Mouse (Mus musculus) lung, postnatal 25 days (tissue): ENCODE results near the gene Cxcl5.
"Not testable (repeated sequence)": the region's sequence is repeated elsewhere in the genome, so short reads cannot be mapped to it uniquely, and the experiment has no call there.

Experiments used
- DNase-seq: peaks from one replicate; pipeline ENCODE4 v3.0.0; 2022; ENCODE audit warnings: low spot score

The Cxcl5 gene

GRCm38 (mm10) chr5:90785659-90786588, 26.8 kb downstream of the Cxcl5 start, which contains the start of gene Cxcl3:
Gene Cxcl3 (plus strand): TSS chr5:90786103.
- peak; percentile 50 for DNase-seq

DNA sequence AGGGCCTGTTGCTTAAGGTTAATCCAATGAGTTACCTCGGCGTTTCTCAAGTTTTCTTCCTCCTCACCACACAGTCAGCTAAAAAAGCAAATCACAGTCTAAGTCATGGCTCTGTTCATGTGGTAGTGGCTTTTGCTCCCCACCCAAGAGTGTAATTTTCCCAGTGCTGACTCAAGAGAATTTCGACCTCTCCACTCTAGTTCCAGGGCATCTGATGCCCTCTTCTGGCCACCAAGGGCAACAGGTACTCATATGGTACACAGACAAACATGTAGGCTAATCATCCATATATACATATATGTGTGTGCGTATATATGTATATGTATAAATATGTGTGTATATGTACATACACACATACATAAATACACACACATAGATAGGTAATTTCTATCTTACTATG, 29.0 kb downstream of the Cxcl5 start:
- no peak for DNase-seq

DNA sequence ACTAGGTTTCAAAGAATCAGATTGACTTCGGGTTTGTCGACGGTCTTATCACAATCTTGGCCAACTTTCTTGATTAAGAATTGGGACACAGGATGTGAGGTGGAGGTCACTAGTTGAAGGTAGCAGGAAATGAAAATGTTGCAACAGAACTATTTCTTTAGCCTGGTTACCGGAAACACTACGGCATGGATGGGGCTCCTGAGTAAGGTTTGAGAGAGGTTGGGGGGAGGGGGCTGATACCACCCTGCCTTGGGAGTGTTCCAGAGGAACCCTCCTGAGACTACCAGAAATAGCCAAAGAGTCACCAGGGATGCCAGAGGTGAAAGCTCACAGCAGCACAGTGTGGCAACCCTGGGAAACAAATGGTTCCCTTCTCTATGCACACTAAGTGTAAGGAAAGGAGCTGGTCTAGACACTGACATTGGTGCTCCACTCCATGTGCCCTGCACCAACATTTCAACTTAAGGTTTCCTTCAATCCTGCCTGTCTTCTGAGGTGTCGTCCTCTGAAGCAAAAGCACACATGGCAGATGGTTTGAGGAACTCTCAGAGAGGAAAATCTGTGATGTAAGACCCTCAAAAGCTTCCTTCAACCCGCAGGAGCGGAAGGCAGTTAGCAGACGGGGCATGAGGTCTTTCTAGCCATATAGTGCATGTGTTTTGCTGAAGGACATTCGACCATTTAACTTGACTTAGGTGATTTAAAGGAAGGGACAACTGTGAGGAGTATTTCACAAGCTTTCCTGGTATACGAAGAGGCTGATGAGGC, 30.3 kb downstream of the Cxcl5 start:
- no peak for DNase-seq

GRCm38 (mm10) chr5:90790074-90790502, 30.9 kb downstream of the Cxcl5 start:
- peak; percentile 63 for DNase-seq

- DNase-seq = peak; percentile 76
Observed at GRCm38 (mm10) chr5:90794195-90794625, 35.0 kb downstream of the Cxcl5 start, which contains the start of gene Cxcl15. Gene Cxcl15 (plus strand): TSS chr5:90794534.

DNA sequence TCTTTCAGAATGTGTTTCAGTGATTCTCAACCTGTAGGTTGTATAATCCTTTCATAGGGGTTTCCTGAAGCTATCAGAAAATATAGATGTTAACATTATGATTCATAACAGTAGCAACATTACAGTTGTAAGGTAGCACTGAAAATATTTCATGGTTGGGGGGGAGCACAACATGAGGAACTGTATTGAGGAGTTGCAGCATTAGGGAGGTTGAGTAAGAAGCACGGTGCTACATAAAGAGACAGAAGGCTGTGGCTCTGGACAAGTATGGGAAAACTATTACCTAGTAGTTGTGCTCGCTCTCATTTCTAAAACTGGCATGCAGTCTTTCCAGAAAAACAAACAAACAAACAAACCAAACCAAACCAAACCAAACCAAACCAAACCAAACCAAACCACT, 36.2 kb downstream of the Cxcl5 start:
- not testable (repeated sequence) for DNase-seq

- DNase-seq = no peak
Observed at GRCm38 (mm10) chr5:90804574-90804973, 45.4 kb downstream of the Cxcl5 start.

GRCm38 (mm10) chr5:90806050-90806449, 46.9 kb downstream of the Cxcl5 start:
- no peak for DNase-seq

DNA sequence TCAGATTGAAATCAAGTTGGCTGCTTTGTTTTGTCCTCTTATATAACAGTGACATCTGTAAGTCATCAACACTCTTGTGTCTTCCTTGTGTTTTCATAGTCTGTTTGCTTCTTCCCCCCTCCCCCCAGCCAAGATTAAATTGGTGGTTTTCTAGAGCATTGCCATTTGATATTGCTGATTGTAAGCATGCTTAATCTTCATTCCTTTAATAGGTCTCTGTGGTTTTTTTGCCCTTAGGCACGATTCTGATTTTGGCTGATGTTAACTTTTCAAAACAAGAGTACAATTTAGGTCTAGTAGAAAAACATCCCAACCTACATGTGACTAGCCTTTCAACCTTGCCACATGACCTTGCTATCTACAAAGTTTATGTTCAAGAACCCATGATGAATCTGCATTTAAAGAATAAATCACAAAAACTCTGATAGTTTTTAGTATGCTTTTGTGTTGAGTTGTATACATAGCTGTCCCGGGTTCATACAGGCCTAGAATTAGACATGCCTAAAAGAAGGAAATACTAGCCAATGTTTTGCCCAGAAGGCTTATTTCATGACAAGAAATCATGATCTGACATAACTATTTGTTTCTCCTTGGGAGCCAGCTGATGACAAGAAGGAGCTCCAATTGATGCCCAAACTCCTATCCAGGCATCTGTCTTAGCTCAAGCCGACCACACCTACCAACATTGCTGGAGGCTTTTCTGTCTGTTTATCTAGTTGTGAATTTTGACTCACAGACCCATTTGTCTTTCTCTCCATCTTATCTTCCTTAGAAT, 48.2 kb downstream of the Cxcl5 start:
- no peak for DNase-seq
